Mouse (Mus musculus) lung, adult 18-20 months (tissue): ENCODE results near the gene Cdkn2a.

Source experiments
- DNase-seq, 2 experiments: peaks; one replicate each; pipeline ENCODE4 v3.0.0; 2022; ENCODE audit warnings: mixed read lengths in 2 of 2

The Cdkn2a gene

GRCm38 (mm10) chr4:89294486-89295440, at the start of gene Cdkn2a:
TSS of gene Cdkn2a (minus strand) at chr4:89294653.
- DNase-seq, result peak; percentile 32 to 46

GRCm38 (mm10) chr4:89313461-89313860, 19.0 kb upstream of the Cdkn2a start:
- no peak for DNase-seq

GRCm38 (mm10) chr4:89310491-89311254, 16.2 kb upstream of the Cdkn2a start, which contains the start of gene Cdkn2b:
TSS of gene Cdkn2b (minus strand) at chr4:89311039.
- DNase-seq, result peak; percentile 94 to 95

- DNase-seq, result no peak
These were observed 15.5 kb upstream of the Cdkn2a start for GRCm38 (mm10) chr4:89309996-89310395.

GRCm38 (mm10) chr4:89308001-89308400, 13.5 kb upstream of the Cdkn2a start:
- DNase-seq, result no peak

GRCm38 (mm10) chr4:89306798-89307365, 12.4 kb upstream of the Cdkn2a start:
- DNase-seq, result peak in 1 of 2 experiments; percentile 15

- no peak for DNase-seq
These were observed 11.2 kb upstream of the Cdkn2a start for GRCm38 (mm10) chr4:89305691-89306090.

GRCm38 (mm10) chr4:89303281-89303995, 9.0 kb upstream of the Cdkn2a start:
- no peak for DNase-seq

GRCm38 (mm10) chr4:89302129-89302528, 7.7 kb upstream of the Cdkn2a start:
- no peak for DNase-seq

- no peak for DNase-seq
These were observed 5.3 kb upstream of the Cdkn2a start for GRCm38 (mm10) chr4:89299721-89300120.

GRCm38 (mm10) chr4:89295441-89296220, 1.2 kb upstream of the Cdkn2a start:
- no peak for DNase-seq

GRCm38 (mm10) chr4:89294091-89294485, 365 bp downstream of the Cdkn2a start:
- no peak for DNase-seq

- no peak for DNase-seq
These were observed 937 bp downstream of the Cdkn2a start for GRCm38 (mm10) chr4:89293516-89293915.

GRCm38 (mm10) chr4:89289028-89289427, 5.4 kb downstream of the Cdkn2a start:
- no peak for DNase-seq

- DNase-seq, result no peak
These were observed 7.9 kb downstream of the Cdkn2a start for GRCm38 (mm10) chr4:89286566-89286965.

- DNase-seq, result no peak
These were observed 8.8 kb downstream of the Cdkn2a start for GRCm38 (mm10) chr4:89285688-89286087.

- no peak for DNase-seq
These were observed 11.8 kb downstream of the Cdkn2a start for GRCm38 (mm10) chr4:89282661-89283060.

GRCm38 (mm10) chr4:89282036-89282566, 12.4 kb downstream of the Cdkn2a start:
- DNase-seq, result peak in 1 of 2 experiments; percentile 27

GRCm38 (mm10) chr4:89281236-89281635, 13.2 kb downstream of the Cdkn2a start:
- no peak for DNase-seq

GRCm38 (mm10) chr4:89279641-89280040, 14.8 kb downstream of the Cdkn2a start:
- no peak for DNase-seq

- no peak for DNase-seq
These were observed 17.0 kb downstream of the Cdkn2a start for GRCm38 (mm10) chr4:89277381-89277940.
